Mouse (Mus musculus): ENCODE results near the gene Slc27a5.

GRCm38 (mm10) chr7:12966104-12966845 lies 31.7 kb downstream of the Slc27a5 start:
- TF ChIP-seq CTCF (conservative IDR thresholded peaks at IDR 0.05; ENCODE audit: insufficient read depth, insufficient read length, low read depth, low read length) (no peak), POLR2A (IDR thresholded peaks at IDR 0.05; ENCODE audit: low read depth, low read length) (no peak)
